33 mouse cellular contexts compared by ENCODE assay signal in genomic region chr6:125285890-125286289, GRCm38 (mm10). TPM values are rescaled to one million over a fixed set of nuclear protein-coding genes. Genes with fewer than 3 reads are reported as not detected.
A peak's percentile ranks its signal among the peaks of the same experiment; 100 is the strongest.
DNase-seq lines count a peak whose midpoint lies in the region; ATAC-seq lines count a peak whose summit lies in the region.
"Had no signal": no experiment of that assay in that cellular context is flagged by ENCODE, and none has a peak within 500 bp of the region (broad histone marks: within the 10 kb centered on the region; RNA-seq: fewer than 3 reads in every experiment).

Tuba3a (minus strand) TSS chr6:125286042.

- 0 out of 2 replicates have a peak, but pooled peaks have one; percentile 10 for ATAC-seq in intestine, embryonic 16.5 days
- no peak for ATAC-seq in intestine, embryonic 15.5 days
- ATAC-seq in neural tube, embryonic 15.5 days (ENCODE audit: low FRiP score) = no peak
- ATAC-seq: CD4-positive, CD25-positive, alpha-beta regulatory T cell, adult 4 months; forebrain, embryonic 16.5 days had no signal

- no peak within 1 kb of the TSS for H3K9ac ChIP-seq in intestine, embryonic 16.5 days (ENCODE audit: low read depth, low read length)
- no peak within 1 kb of the TSS for H3K9ac ChIP-seq in intestine, embryonic 15.5 days
- H3K9ac ChIP-seq in neural tube, embryonic 15.5 days (replicated peaks) = no peak within 1 kb of the TSS
- H3K9ac ChIP-seq: heart, embryonic 15.5 days; hindbrain, embryonic 13.5 days; liver, embryonic 15.5 days; lung, embryonic 15.5 days; neural tube, embryonic 12.5 days had no signal

- peaks cover 5% of the 10 kb centered on the region; the same call in 1 of the 2 replicates for H3K4me1 ChIP-seq in intestine, embryonic 16.5 days (ENCODE audit: control insufficient read depth, insufficient read depth, low read length)
- H3K4me1 ChIP-seq in intestine, embryonic 15.5 days (replicated peaks) = peaks cover 3% of the 10 kb centered on the region; the same call in 1 of the 2 replicates
- 0 out of 2 replicates have a peak, but pooled peaks cover 2% of the 10 kb centered on the region for H3K4me1 ChIP-seq in neural tube, embryonic 15.5 days
- H3K4me1 ChIP-seq: heart, embryonic 15.5 days; hindbrain, embryonic 13.5 days; liver, embryonic 15.5 days; megakaryocyte, embryonic 14.5 days; neural tube, embryonic 12.5 days had no signal

- no peak within 1 kb of the TSS for H3K4me2 ChIP-seq in intestine, embryonic 16.5 days (ENCODE audit: low read depth, low read length)
- H3K4me2 ChIP-seq in intestine, embryonic 15.5 days (replicated peaks) = no peak within 1 kb of the TSS
- H3K4me2 ChIP-seq in neural tube, embryonic 15.5 days = no peak within 1 kb of the TSS
- H3K4me2 ChIP-seq: heart, embryonic 15.5 days; hindbrain, embryonic 13.5 days; liver, embryonic 15.5 days; lung, embryonic 15.5 days; neural tube, embryonic 12.5 days had no signal

- H3K27ac ChIP-seq in intestine, embryonic 16.5 days (ENCODE audit: low read length) = no peak within 1 kb of the TSS
- no peak within 1 kb of the TSS for H3K27ac ChIP-seq in intestine, embryonic 15.5 days
- 0 out of 2 replicates have a peak within 1 kb of the TSS, but pooled peaks have one; percentile 0 for H3K27ac ChIP-seq in neural tube, embryonic 15.5 days (replicated peaks)
- H3K27ac ChIP-seq: heart, adult 2 months; heart, embryonic 15.5 days; hindbrain, embryonic 13.5 days; liver, embryonic 15.5 days; lung, embryonic 15.5 days; neural tube, embryonic 12.5 days had no signal

- no peaks in the 10 kb centered on the region for H3K9me3 ChIP-seq in intestine, embryonic 16.5 days (ENCODE audit: control insufficient read depth, low read length)
- H3K9me3 ChIP-seq in intestine, embryonic 15.5 days = no peaks in the 10 kb centered on the region
- H3K9me3 ChIP-seq in neural tube, embryonic 15.5 days (replicated peaks) = no peaks in the 10 kb centered on the region
- H3K9me3 ChIP-seq: heart, embryonic 15.5 days; hindbrain, embryonic 13.5 days; liver, embryonic 15.5 days; lung, embryonic 15.5 days; neural tube, embryonic 12.5 days had no signal

- no peak for DNase-seq in neural tube, embryonic 10.5 days (ENCODE audit: extremely low spot score, low spot score)
- DNase-seq in ZHBTc4 (ENCODE audit: low read depth, low spot score) = peak; percentile 87
- DNase-seq in left cerebral cortex, adult 18-20 months (ENCODE audit: low spot score in 2 of 2) = no peak
- DNase-seq in cerebellum, adult 11-12 months = no peak
- DNase-seq: adrenal gland, postnatal 14 days; cerebellum, adult 8-10 months; cerebellum, postnatal 36 days; embryo, embryonic 11 days; gastrocnemius, postnatal 36 days; heart, adult 2 months; heart, postnatal 36 days; kidney, adult 2 months; kidney, postnatal 10 days; liver; lung, postnatal 36 days; retina, postnatal 1 day; right cerebral cortex, postnatal 25 days; spleen, adult 18-20 months; thymus, adult 2 months had no signal

- H3K27me3 ChIP-seq in intestine, embryonic 16.5 days (replicated peaks; ENCODE audit: control insufficient read depth, insufficient read depth, low read length) = no peaks in the 10 kb centered on the region
- no peaks in the 10 kb centered on the region for H3K27me3 ChIP-seq in intestine, embryonic 15.5 days (replicated peaks)
- no peaks in the 10 kb centered on the region for H3K27me3 ChIP-seq in neural tube, embryonic 15.5 days (replicated peaks)
- H3K27me3 ChIP-seq: heart, embryonic 15.5 days; hindbrain, embryonic 13.5 days; liver, embryonic 15.5 days; lung, embryonic 15.5 days; neural tube, embryonic 12.5 days had no signal

- H3K4me3 ChIP-seq in intestine, embryonic 16.5 days (ENCODE audit: low read length) = no peak within 1 kb of the TSS
- H3K4me3 ChIP-seq in intestine, embryonic 15.5 days (replicated peaks) = no peak within 1 kb of the TSS
- H3K4me3 ChIP-seq in neural tube, embryonic 15.5 days (replicated peaks) = no peak within 1 kb of the TSS
- H3K4me3 ChIP-seq: heart, adult 2 months; heart, embryonic 15.5 days; hindbrain, embryonic 13.5 days; liver, embryonic 15.5 days; lung, embryonic 15.5 days; megakaryocyte, embryonic 14.5 days; neural tube, embryonic 12.5 days had no signal

- H3K36me3 ChIP-seq in intestine, embryonic 16.5 days (ENCODE audit: control insufficient read depth, insufficient read depth, low read length) = no peaks in the 10 kb centered on the region
- H3K36me3 ChIP-seq in intestine, embryonic 15.5 days = no peaks in the 10 kb centered on the region
- H3K36me3 ChIP-seq in neural tube, embryonic 15.5 days = no peaks in the 10 kb centered on the region
- H3K36me3 ChIP-seq: heart, embryonic 15.5 days; hindbrain, embryonic 13.5 days; liver, embryonic 15.5 days; lung, embryonic 15.5 days; neural tube, embryonic 12.5 days had no signal

- 94% methylated on average over 22 of the region's 22 CpGs for WGBS in intestine, embryonic 16.5 days
- WGBS in intestine, embryonic 15.5 days = 96% methylated on average over 22 of the region's 22 CpGs
- 98% methylated on average over 22 of the region's 22 CpGs for WGBS in neural tube, embryonic 15.5 days

RNA-seq across cellular contexts. Expression of gene Tuba3a, which starts in this region (rescaled TPM):
- polyA plus RNA-seq in intestine, embryonic 16.5 days (2015; fragmentation: Nextera tagmentation; extraction: Ambion mirVana) = 0.09 and 0.17 TPM in 2 replicates
- polyA plus RNA-seq in intestine, embryonic 15.5 days (2015; fragmentation: Nextera tagmentation; extraction: Ambion mirVana) = 0.14 TPM in 1 of 2 replicates, not detected in the other
- polyA plus RNA-seq in neural tube, embryonic 15.5 days (2015; fragmentation: Nextera tagmentation; extraction: Ambion mirVana) = not detected in 2 replicates
- not detected for total RNA-seq in left cerebral cortex, adult 18-20 months (2021)
- total RNA-seq: adrenal gland, postnatal 14 days; gastrocnemius, postnatal 36 days; heart, adult 2 months; heart, postnatal 36 days; layer of hippocampus, adult 18-20 months; left cerebral cortex, postnatal 25 days; MEL had no signal
- polyA plus RNA-seq: forebrain, embryonic 16.5 days; hindbrain, embryonic 13.5 days; liver, embryonic 15.5 days had no signal

Comparison
In these comparisons a context has a peak if more than half of its experiments do, and no peak if none do; other contexts are left out.
1. Peak in ATAC-seq in intestine, embryonic 16.5 days; RNA of the gene not detected or under 1 TPM.